Mouse (Mus musculus) liver, adult (tissue): ENCODE measurements around the gene Ccdc96.

Source experiments
- GATA4 ChIP-seq: IDR thresholded peaks from 2 replicates; pipeline ENCODE4 v1.6.1; 2014; ENCODE audit warnings: mild to moderate bottlenecking, low read length; ENCODE audit not compliant: insufficient replicate concordance

Ccdc96 gene

GRCm38 (mm10) chr5:36494709-36495108 lies 10.3 kb downstream of the Ccdc96 start:
- TF ChIP-seq GATA4, result no peak

- no peak for TF ChIP-seq GATA4
Observed at GRCm38 (mm10) chr5:36505235-36505634, 20.8 kb downstream of the Ccdc96 start.

- no peak for TF ChIP-seq GATA4
Observed at GRCm38 (mm10) chr5:36505643-36506042, 21.3 kb downstream of the Ccdc96 start.

- no peak for TF ChIP-seq GATA4
Observed at GRCm38 (mm10) chr5:36508351-36508750, 24.0 kb downstream of the Ccdc96 start.

- no peak for TF ChIP-seq GATA4
Observed at GRCm38 (mm10) chr5:36510956-36511355, 26.6 kb downstream of the Ccdc96 start.

GRCm38 (mm10) chr5:36515126-36515525 lies 30.7 kb downstream of the Ccdc96 start:
- no peak for TF ChIP-seq GATA4

- TF ChIP-seq GATA4, result no peak
Observed at GRCm38 (mm10) chr5:36515558-36515957, 31.2 kb downstream of the Ccdc96 start.

GRCm38 (mm10) chr5:36517596-36517995 lies 33.2 kb downstream of the Ccdc96 start:
- TF ChIP-seq GATA4, result no peak

- no peak for TF ChIP-seq GATA4
Observed at GRCm38 (mm10) chr5:36519751-36520150, 35.4 kb downstream of the Ccdc96 start.

GRCm38 (mm10) chr5:36522782-36523181 lies 38.4 kb downstream of the Ccdc96 start:
- TF ChIP-seq GATA4, result no peak

- no peak for TF ChIP-seq GATA4
Observed at GRCm38 (mm10) chr5:36523219-36523703, 38.9 kb downstream of the Ccdc96 start.

- TF ChIP-seq GATA4, result no peak
Observed at GRCm38 (mm10) chr5:36525216-36525615, 40.8 kb downstream of the Ccdc96 start.

GRCm38 (mm10) chr5:36526274-36526673 lies 41.9 kb downstream of the Ccdc96 start:
- TF ChIP-seq GATA4, result no peak

- no peak for TF ChIP-seq GATA4
Observed at GRCm38 (mm10) chr5:36526921-36527320, 42.5 kb downstream of the Ccdc96 start.

- TF ChIP-seq GATA4, result no peak
Observed at GRCm38 (mm10) chr5:36529698-36530097, 45.3 kb downstream of the Ccdc96 start.

GRCm38 (mm10) chr5:36530129-36530751 lies 45.9 kb downstream of the Ccdc96 start:
- TF ChIP-seq GATA4, result peak; percentile 38; the same call in 1 of the 2 replicates

GRCm38 (mm10) chr5:36534455-36535030 lies 50.2 kb downstream of the Ccdc96 start:
- TF ChIP-seq GATA4, result no peak
